Mouse (Mus musculus): ENCODE results near the gene Ugt1a9.

GRCm38 (mm10) chr1:88268070-88268469, 197.5 kb downstream of the Ugt1a9 start:
- TF ChIP-seq FLI1 (IDR thresholded peaks at IDR 0.05; ENCODE audit: low read length), result no peak
- no peak for TF ChIP-seq GATA1 (IDR thresholded peaks at IDR 0.05; ENCODE audit: borderline replicate concordance, low read length)
